Mouse (Mus musculus) forebrain, embryonic 12.5 days (tissue): ENCODE results near the gene Plpp2. TPM values are rescaled to one million over a fixed set of nuclear protein-coding genes. Genes with fewer than 3 reads are reported as not detected.

Experiments used
- ATAC-seq: fragments of 200-750 bp; cut with Nextera tagmentation; 2 replicates; pipeline ENCODE4 v1.8.0; 2017; ENCODE audit warnings: moderate TSS enrichment; ENCODE audit not compliant: low FRiP score
- H3K27ac ChIP-seq: fragments of 300-500 bp; sonication (generic); 2 replicates; pipeline ENCODE4 v1.5.1; 2016; ENCODE audit warnings: mild to moderate bottlenecking
- H3K27me3 ChIP-seq: fragments of 300-500 bp; sonication (generic); 2 replicates; pipeline ENCODE4 v1.6.1; 2016; ENCODE audit warnings: mild to moderate bottlenecking
- H3K36me3 ChIP-seq: fragments of 300-500 bp; sonication (generic); replicated peaks from 2 replicates; pipeline ENCODE4 v1.6.1; 2016; ENCODE audit warnings: mild to moderate bottlenecking
- H3K4me1 ChIP-seq: fragments of 300-500 bp; sonication (generic); 2 replicates; pipeline ENCODE4 v1.6.1; 2016
- H3K4me2 ChIP-seq: fragments of 300-500 bp; sonication (generic); 2 replicates; pipeline ENCODE4 v1.6.1; 2016; ENCODE audit warnings: mild to moderate bottlenecking, moderate library complexity
- H3K4me3 ChIP-seq: fragments of 300-500 bp; sonication (generic); replicated peaks from 2 replicates; pipeline ENCODE4 v1.5.1; 2016; ENCODE audit warnings: mild to moderate bottlenecking
- H3K9ac ChIP-seq: fragments of 300-500 bp; sonication (generic); 2 replicates; pipeline ENCODE4 v1.6.1; 2016; ENCODE audit warnings: mild to moderate bottlenecking
- H3K9me3 ChIP-seq: fragments of 300-500 bp; sonication (generic); 2 replicates; pipeline ENCODE4 v1.6.1; 2016
- WGBS: fragments of 180-500 bp; shearing (Covaris S2); methylation state at CpG from one replicate; pipeline ENCODE4 v1.1.7; 2016; 5-methylcytosine and 5-hydroxymethylcytosine counted together
- microRNA-seq: library from miRNA; unstranded; fragments of <30 nt; microRNA quantifications from one replicate; pipeline ENCODE4, GENCODE M21; 2017
- polyA plus RNA-seq: library from polyadenylated mRNA; unstranded; fragments of >200 nt; fragmentation: Nextera tagmentation; extraction: Ambion mirVana; gene quantifications from 2 replicates; pipeline ENCODE4 v1.2.1, GENCODE M21; 2016

Plpp2 gene
- polyA plus RNA-seq, 1 experiment from 2014 or later: 10.6 TPM

DNA sequence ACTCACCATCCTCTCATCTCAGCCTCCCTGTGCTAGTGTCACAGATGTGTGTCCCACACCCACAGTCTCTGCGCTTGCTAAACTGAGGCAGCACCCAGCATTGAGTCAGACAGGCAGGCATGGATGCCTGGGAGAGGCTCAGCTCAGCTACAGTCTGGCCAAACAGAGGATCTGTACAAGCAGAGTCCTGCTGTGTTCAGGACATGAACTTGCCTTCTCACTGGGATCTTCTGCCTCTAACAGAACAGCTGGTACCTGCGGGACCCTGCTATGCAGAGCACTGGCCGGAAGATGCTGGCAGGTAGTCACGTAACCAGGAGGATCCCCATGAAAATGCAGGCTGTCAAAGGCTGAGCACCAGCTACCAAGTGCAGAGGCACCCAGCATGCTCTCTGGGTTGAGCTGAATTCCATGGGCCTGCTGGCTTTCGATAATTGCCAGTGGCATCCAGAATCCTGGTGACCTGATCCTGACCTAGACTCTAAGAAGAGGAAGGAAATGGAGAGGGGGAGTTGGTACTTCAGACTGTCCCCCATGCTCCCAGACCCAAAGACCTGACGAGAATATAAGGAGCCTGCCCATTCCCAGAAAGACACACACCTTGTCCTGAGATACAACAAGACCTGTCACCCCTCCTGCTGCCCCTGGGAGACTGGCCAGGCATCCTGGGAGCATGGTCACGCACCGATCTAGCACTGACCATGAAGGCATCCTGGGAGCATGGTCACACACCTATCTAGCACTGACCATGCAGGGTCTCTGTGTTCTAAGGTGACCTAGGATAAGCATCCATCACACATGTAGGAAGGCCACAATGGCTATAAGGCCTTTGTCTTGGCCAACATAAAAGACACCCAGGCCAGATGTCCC, 7.9 kb downstream of the Plpp2 start:
- Histone ChIP-seq H3K4me1 (no peaks in the 10 kb centered on the region), H3K36me3 (0 out of 2 replicates have a peak, but pooled peaks cover 4% of the 10 kb centered on the region), H3K4me3 (no peak overlapping the region), H3K9me3 (no peaks in the 10 kb centered on the region), H3K27ac (no peak overlapping the region), H3K4me2 (no peak overlapping the region), H3K9ac (no peak overlapping the region), H3K27me3 (no peaks in the 10 kb centered on the region)
- ATAC-seq: no peak
- 92% methylated on average over 8 of the region's 8 CpGs for WGBS

GRCm38 (mm10) chr10:79524433-79524832, 9.2 kb downstream of the Plpp2 start:
- Histone ChIP-seq H3K27me3 (no peaks in the 10 kb centered on the region), H3K27ac (no peak overlapping the region), H3K4me1 (no peaks in the 10 kb centered on the region), H3K9me3 (no peaks in the 10 kb centered on the region), H3K36me3 (0 out of 2 replicates have a peak, but pooled peaks cover 4% of the 10 kb centered on the region), H3K4me2 (no peak overlapping the region), H3K9ac (no peak overlapping the region), H3K4me3 (no peak overlapping the region)
- WGBS: 76% methylated on average over 1 of the region's 1 CpGs
- no peak for ATAC-seq

- no peak overlapping the region for H3K9ac ChIP-seq
Measured at GRCm38 (mm10) chr10:79506709-79507108, 26.9 kb downstream of the Plpp2 start.

DNA sequence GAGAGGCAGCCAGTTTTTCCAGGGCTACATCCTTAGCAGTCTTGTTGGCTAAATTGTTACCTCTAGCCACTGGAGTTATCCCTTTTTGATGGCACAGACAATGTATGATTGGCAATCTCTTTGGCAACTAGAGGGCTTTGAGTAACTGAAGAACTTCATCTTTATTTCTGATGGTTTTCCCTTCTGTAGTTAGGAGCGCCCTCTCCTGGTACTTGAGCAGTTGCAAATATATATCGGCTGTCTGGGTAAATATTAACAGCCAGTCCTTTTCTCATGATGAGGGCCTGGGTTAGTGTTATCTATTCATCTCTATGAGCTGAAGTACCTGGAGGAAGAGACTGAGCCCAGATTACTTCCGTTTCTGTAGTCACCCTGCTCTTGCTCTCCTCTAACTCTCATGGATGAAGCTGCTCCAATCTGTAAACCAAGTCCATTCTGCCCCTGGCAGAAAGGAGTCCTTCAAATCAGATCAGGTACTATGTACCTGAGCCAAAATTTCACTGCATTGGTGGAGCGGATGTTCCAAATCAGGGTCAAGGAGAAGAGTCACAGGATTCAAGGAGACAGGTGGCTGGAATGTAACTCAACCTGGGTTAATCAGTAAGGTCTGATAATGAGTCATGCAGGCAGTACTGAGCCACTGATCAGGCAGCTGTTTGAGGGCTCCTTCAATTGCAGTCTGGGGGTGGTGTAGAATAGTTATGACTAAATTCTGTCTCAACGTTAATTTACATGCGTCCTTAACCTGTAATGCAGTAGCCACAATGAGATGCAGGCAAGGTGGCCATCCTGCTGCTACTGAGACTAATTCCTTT, 30.6 kb downstream of the Plpp2 start:
- Histone ChIP-seq H3K27me3 (no peaks in the 10 kb centered on the region), H3K36me3 (no peaks in the 10 kb centered on the region), H3K27ac (no peak overlapping the region), H3K9ac (no peak overlapping the region), H3K4me1 (no peaks in the 10 kb centered on the region), H3K4me2 (no peak overlapping the region), H3K9me3 (no peaks in the 10 kb centered on the region), H3K4me3 (no peak overlapping the region)
- WGBS: 71% methylated on average over 6 of the region's 6 CpGs
- no peak for ATAC-seq

More at GRCm38 (mm10) chr10:79506709-79507108, 26.9 kb downstream of the Plpp2 start:
- H3K9me3 ChIP-seq: no peaks in the 10 kb centered on the region
- no peak overlapping the region for H3K27ac ChIP-seq
- H3K27me3 ChIP-seq: no peaks in the 10 kb centered on the region
- no peak overlapping the region for H3K4me3 ChIP-seq
- WGBS: 85% methylated on average over 2 of the region's 2 CpGs
- ATAC-seq: no peak
- H3K4me1 ChIP-seq: no peaks in the 10 kb centered on the region
- H3K4me2 ChIP-seq: no peak overlapping the region
- H3K36me3 ChIP-seq: no peaks in the 10 kb centered on the region

GRCm38 (mm10) chr10:79496701-79497288, 36.8 kb downstream of the Plpp2 start:
- Histone ChIP-seq H3K36me3 (no peaks in the 10 kb centered on the region), H3K27ac (no peak overlapping the region), H3K9me3 (no peaks in the 10 kb centered on the region), H3K9ac (no peak overlapping the region), H3K4me2 (no peak overlapping the region), H3K4me1 (no peaks in the 10 kb centered on the region), H3K27me3 (no peaks in the 10 kb centered on the region), H3K4me3 (no peak overlapping the region)
- 42% methylated on average over 2 of the region's 2 CpGs for WGBS
- no peak for ATAC-seq

DNA sequence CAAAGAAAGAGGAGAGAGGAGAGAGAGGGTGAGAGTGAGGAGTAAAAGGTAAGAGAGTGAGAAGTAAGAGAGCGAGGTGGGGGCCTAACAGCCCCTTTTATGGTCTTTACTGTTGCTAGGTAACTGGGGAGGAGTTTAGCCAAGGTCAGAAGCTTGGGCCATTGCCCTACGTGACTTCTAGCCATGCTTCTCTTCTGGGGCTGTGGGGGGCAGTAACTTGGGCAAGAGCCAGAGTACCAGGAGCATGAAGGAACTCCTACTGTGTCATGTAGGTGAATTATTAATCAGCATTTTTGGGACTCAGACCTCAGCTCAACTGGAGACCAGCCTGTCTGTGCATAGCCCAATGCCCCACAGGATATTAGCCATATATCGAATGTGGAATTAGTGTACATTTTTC, 37.7 kb downstream of the Plpp2 start:
- Histone ChIP-seq H3K4me3 (no peak overlapping the region), H3K9me3 (no peaks in the 10 kb centered on the region), H3K27me3 (no peaks in the 10 kb centered on the region), H3K4me1 (no peaks in the 10 kb centered on the region), H3K36me3 (no peaks in the 10 kb centered on the region), H3K9ac (no peak overlapping the region), H3K4me2 (no peak overlapping the region), H3K27ac (no peak overlapping the region)
- ATAC-seq: no peak
- 56% methylated on average over 3 of the region's 3 CpGs for WGBS

Small RNA genes lying within 50 kb of the gene (microRNA-seq; reads per million reads assigned to microRNA genes)
- gene Mir6909: not detected

Other genes starting within 250 kb of the Plpp2 start
- gene Vmn2r82, start 177.3 kb downstream of the Plpp2 start, polyA plus RNA-seq: not detected in 2 replicates
- gene Vmn2r83, start 65.1 kb downstream of the Plpp2 start, polyA plus RNA-seq: not detected in 2 replicates
- 69.0 and 70.6 TPM in 2 replicates for gene Mier2, start 21.4 kb upstream of the Plpp2 start, polyA plus RNA-seq
- not detected in 2 replicates for gene Theg, start 53.5 kb upstream of the Plpp2 start, polyA plus RNA-seq
- gene C2cd4c, start 80.2 kb upstream of the Plpp2 start, polyA plus RNA-seq: 0.05 TPM in 1 of 2 replicates, not detected in the other
- 11.9 and 12.7 TPM in 2 replicates for gene Shc2, start 104.1 kb upstream of the Plpp2 start, polyA plus RNA-seq
- gene Odf3l2, start 111.9 kb upstream of the Plpp2 start, polyA plus RNA-seq: not detected in 2 replicates
- gene Madcam1, start 130.8 kb upstream of the Plpp2 start, polyA plus RNA-seq: 0.99 and 1.0 TPM in 2 replicates
- gene Tpgs1, start 135.6 kb upstream of the Plpp2 start, polyA plus RNA-seq: 61.0 and 62.5 TPM in 2 replicates
- 129 and 141 TPM in 2 replicates for gene Cdc34, start 148.4 kb upstream of the Plpp2 start, polyA plus RNA-seq
- gene Gzmm, start 155.2 kb upstream of the Plpp2 start, polyA plus RNA-seq: 1.1 and 1.6 TPM in 2 replicates
- 474 and 500 TPM in 2 replicates for gene Bsg, start 170.7 kb upstream of the Plpp2 start, polyA plus RNA-seq
- 0.11 and 0.18 TPM in 2 replicates for gene Hcn2, start 182.8 kb upstream of the Plpp2 start, polyA plus RNA-seq
- 43.7 and 47.6 TPM in 2 replicates for gene Polrmt, start 212.8 kb upstream of the Plpp2 start, polyA plus RNA-seq
- gene Fgf22, start 221.3 kb upstream of the Plpp2 start, polyA plus RNA-seq: 0.47 and 0.68 TPM in 2 replicates
- gene Rnf126, start 233.2 kb upstream of the Plpp2 start, polyA plus RNA-seq: 96.8 and 103 TPM in 2 replicates
- gene Fstl3, start 243.5 kb upstream of the Plpp2 start, polyA plus RNA-seq: 0.55 and 1.0 TPM in 2 replicates